Comparison of ENCODE assay signal across 25 mouse cellular contexts in the genomic region with DNA sequence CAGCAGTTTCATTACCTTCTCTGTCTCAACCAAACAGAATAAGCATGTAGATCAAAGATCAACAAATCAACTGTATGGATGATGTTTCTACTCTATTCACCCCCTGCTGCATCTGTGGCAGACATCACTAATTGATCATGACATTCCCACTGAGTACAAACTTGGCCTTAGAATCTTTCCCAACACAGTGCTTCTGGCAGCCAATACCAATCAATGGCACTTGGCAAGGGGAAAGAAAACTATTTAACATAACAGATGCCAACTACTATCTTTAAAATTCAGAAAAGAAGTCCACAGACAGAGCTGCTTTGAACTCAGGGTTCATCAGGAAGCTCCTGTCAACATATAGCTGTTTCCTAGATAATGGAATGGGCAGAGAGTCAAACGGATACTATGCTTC.
"Had no signal": no experiment of that assay in that cellular context is flagged by ENCODE, and none has a peak within 500 bp of the region (broad histone marks: within the 10 kb centered on the region; RNA-seq: fewer than 3 reads in every experiment).

No protein-coding gene starts in this region.

- DNase-seq: gastrocnemius, adult 2 months; gastrocnemius, postnatal 10 days; gastrocnemius, postnatal 25 days; heart, adult 2 months; heart, postnatal 10 days; heart, postnatal 4 days; kidney, adult 18-20 months; kidney, adult 8-10 months; kidney, postnatal 10 days; kidney, postnatal 25 days; kidney, postnatal 4 days had no signal

- H3K4me3 ChIP-seq: gastrocnemius, adult 2 months; heart, adult 2 months; hindbrain, embryonic 10.5 days; hindbrain, embryonic 12.5 days; intestine, embryonic 15.5 days; layer of hippocampus, adult 2 months; left cerebral cortex, adult 2 months; limb, embryonic 10.5 days; limb, embryonic 12.5 days; liver, embryonic 12.5 days had no signal

- ATAC-seq: hindbrain, embryonic 16.5 days; inflammation-experienced regulatory T-cells, adult 6 months; intestine, embryonic 15.5 days; intestine, postnatal 0 days; liver, embryonic 12.5 days had no signal

- H3K27ac ChIP-seq: gastrocnemius, adult 2 months; heart, adult 2 months; hindbrain, embryonic 10.5 days; hindbrain, embryonic 12.5 days; hindbrain, embryonic 14.5 days; intestine, embryonic 15.5 days; layer of hippocampus, adult 2 months; left cerebral cortex, adult 2 months; limb, embryonic 10.5 days; limb, embryonic 12.5 days; liver, embryonic 12.5 days; liver, embryonic 14.5 days had no signal

- H3K9ac ChIP-seq: hindbrain, embryonic 12.5 days; hindbrain, embryonic 14.5 days; intestine, embryonic 15.5 days; limb, embryonic 12.5 days; liver, embryonic 12.5 days; liver, embryonic 14.5 days had no signal

- H3K9me3 ChIP-seq: hindbrain, embryonic 10.5 days; hindbrain, embryonic 12.5 days; intestine, embryonic 15.5 days; limb, embryonic 10.5 days; limb, embryonic 12.5 days; liver, embryonic 12.5 days had no signal

- H3K27me3 ChIP-seq: hindbrain, embryonic 12.5 days; intestine, embryonic 15.5 days; limb, embryonic 12.5 days; liver, embryonic 12.5 days had no signal

- H3K4me2 ChIP-seq: heart, embryonic 11.5 days; hindbrain, embryonic 12.5 days; hindbrain, embryonic 14.5 days; intestine, embryonic 15.5 days; limb, embryonic 12.5 days; liver, embryonic 12.5 days had no signal

- H3K4me1 ChIP-seq: intestine, embryonic 15.5 days; liver, embryonic 12.5 days had no signal

- H3K36me3 ChIP-seq: hindbrain, embryonic 10.5 days; hindbrain, embryonic 12.5 days; intestine, embryonic 15.5 days; limb, embryonic 10.5 days; limb, embryonic 12.5 days; liver, embryonic 12.5 days had no signal
